Mouse (Mus musculus) left cerebral cortex, postnatal 25 days (tissue): Measurements from ENCODE around the gene Mgat5. TPM values are rescaled to one million over a fixed set of nuclear protein-coding genes. Genes with fewer than 3 reads are reported as not detected.

Experiments
- DNase-seq, 2 experiments: peaks; one replicate each; pipeline ENCODE4 v3.0.0; 2022; ENCODE audit warnings: low spot score in 2 of 2, mixed read lengths in 1 of 2
- intact Hi-C: fragments of 180-260 bp; cut with DNase I; formaldehyde crosslinking; loops from one replicate; pipeline ENCODE4 v1.15.1; 2025
- total RNA-seq, 2 experiments: library from RNA; stranded (reverse); gene quantifications; 2 replicates each; pipeline ENCODE4 v1.2.3; 2021

Mgat5 gene
- total RNA-seq, 2 experiments from 2014 or later = 79.9 to 80.9 TPM

DNA sequence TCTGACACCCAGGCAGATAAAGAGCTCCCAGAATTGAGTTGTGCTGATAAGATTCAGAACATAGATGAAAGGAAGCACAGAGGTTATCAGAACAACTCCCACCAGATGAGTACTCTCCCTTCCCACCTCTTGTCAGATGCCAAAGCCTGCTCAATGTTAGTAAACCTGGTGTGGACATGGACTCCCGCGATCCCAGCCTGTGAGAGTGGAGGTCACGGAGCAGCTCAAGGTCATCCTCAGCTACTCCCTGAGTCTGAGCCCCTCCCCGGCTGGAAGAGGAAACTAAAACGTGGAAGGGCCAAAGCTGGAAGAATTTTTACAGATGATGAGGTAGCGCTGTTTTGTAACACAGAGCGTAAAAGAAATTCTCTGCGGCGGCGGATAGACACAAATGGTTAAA is 116.1 kb downstream of the Mgat5 start:
- intact Hi-C loops = loop anchor here (10.0 kb wide), 1 partner anchor 116 kb away; the partner anchor contains the start of gene Mgat5
- DNase-seq = no peak

DNA sequence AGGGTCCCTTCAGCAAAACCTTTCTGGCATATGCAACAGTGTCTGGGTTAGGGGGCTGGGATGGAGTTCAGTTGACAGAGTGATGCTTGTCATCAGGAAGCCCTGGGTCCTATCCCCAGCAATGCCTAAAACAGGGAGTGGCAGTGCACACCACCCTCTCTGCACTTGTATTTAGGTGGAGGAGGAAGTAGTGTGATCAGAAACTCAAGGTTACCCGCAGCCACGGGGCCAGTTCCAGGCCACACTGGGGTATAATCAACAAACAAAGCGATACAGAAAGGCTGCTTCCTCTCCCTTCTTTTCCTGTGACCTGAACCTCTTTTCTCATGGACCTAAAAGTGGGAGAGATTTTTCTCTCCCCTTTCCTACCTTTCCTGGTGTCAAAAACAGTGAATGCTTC is 116.8 kb downstream of the Mgat5 start:
- intact Hi-C loops = loop anchor here (10.0 kb wide), 1 partner anchor 117 kb away; the partner anchor contains the start of gene Mgat5
- DNase-seq = no peak

DNA sequence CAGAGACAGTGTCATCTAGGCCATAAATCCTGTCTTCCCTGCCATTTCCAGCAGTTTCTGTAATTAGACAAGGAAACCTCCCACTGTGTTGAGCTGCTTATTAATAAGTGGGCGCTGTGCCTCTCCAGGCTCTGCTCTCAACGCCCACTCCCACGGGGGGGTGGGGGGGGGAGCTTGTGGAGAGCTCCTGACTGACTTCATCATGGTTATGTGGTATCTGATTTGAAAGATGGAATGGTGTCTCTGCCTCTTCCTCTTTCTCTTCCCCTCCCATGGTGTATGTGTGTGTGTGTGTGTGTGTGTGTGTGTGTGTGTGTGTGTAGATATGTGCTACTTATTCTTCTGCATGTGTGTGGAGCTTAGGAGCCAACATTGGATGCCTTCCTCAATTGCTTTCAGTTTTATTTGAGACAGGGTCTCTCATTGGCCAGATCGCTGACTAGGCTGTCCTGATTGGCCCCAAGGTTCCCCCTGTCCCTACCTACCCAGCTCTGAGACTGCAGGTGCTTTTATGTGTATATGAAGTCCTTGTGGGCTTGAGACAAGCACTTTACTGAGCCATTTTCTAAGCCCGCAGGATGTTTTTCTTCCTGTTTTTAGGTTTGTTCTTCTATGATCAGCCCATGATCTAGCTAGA is 117.5 kb downstream of the Mgat5 start:
- intact Hi-C loops = loop anchor here (10.0 kb wide), 1 partner anchor 117 kb away; the partner anchor contains the start of gene Mgat5
- no peak for DNase-seq

DNA sequence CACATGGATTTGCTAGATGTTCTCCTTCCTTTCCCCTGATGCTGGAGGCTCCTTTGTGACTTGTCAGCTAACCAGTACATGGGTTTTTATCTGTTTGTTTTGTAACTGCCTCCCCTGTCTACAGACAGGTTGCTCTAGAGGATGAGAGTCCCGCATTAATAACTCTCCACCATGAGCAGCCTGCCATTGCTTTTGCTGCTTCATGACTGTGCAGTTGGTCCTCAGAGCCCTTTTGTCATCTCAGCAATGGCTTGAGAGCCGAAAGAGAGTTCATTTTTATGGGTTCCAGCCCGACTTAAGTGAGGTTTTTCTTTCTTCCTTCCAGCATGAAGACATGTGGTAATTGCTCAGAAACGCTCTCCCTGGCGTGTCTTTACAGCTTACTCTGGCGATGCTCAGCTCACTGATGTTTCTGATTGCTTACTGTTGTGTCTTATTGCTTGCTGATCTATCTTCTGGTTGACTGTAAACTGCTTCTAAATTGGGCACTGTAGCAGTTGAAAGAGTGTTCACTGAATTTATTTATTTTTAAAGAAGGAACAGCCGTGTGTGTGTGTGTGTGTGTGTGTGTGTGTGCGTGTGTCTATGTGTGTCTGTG is 120.9 kb downstream of the Mgat5 start:
- DNase-seq = no peak

DNA sequence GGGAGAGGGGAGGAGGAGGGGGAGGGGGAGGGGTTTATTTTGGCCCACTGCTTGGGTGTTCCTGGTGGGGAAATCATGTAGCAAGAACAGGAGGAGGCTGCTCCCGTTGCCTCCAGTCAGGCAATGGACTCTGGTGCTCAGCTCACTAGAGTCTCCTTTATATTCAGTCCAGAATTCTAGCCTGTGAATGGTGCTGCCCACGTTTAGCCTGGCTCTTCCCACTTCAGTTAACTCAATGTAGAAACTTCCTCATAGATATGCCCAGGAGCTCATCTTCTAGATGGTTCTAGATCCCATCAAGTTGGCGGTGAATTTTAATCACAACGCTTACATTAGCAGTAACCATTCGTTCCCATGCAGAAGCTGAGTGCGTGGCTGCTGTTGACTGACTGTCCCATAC is 123.0 kb downstream of the Mgat5 start:
- intact Hi-C loops = loop anchor here (10.0 kb wide), 1 partner anchor 123 kb away; the partner anchor contains the start of gene Mgat5
- DNase-seq = peak in 1 of 2 experiments; percentile 66

More for the DNA sequence above, 120.9 kb downstream of the Mgat5 start:
- intact Hi-C loops = loop anchor here (10.0 kb wide), 1 partner anchor 121 kb away; the partner anchor contains the start of gene Mgat5

DNA sequence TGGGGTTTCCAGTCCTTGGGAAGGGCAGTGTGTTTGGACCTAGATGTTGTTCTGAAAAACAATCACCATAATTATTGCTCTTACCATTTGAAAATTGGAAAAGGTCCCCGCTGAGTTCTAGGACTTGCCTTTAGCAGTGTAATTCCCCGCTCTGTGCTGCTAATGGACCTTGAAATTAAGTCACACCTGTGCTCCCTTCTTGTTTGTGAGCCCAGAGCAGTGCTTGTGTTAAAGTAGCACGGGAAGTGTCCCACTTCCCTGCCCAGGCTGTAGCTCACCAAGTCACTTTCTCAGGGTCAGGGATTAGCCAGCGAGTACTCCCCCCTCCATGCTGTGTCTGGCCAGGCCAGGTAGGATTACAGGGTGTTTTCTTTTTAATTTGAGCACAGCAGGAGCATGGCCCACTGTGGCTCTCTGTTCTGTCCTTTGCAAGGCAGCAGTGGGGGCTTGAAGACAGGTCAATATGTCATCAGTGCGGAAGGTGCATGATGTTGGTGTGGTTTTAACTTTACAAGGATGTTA is 123.6 kb downstream of the Mgat5 start:
- DNase-seq = no peak
- intact Hi-C loops = loop anchor here (10.0 kb wide), 1 partner anchor 124 kb away; the partner anchor contains the start of gene Mgat5

DNA sequence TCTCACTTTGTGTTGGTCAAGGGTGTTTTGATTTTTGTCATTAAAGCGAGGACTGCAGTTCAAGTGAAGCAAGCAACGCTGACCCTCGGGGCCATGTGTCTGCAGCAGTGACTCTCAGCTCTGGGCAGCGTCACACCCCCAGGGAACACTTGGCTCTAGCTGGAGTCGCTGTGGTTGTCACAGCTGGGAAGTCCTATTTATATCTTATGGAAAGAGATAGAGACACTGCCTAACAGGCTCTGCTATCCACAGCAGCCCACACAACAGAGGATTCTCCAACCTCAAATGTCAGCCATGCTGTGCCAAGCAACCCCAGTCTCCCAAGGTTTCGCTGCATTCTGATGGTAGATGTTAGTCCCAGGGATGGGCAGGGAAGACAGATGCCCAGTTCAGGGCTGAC is 125.0 kb downstream of the Mgat5 start:
- intact Hi-C loops = loop anchor here (10.0 kb wide), 1 partner anchor 125 kb away; the partner anchor contains the start of gene Mgat5
- DNase-seq = peak in 1 of 2 experiments; percentile 74

DNA sequence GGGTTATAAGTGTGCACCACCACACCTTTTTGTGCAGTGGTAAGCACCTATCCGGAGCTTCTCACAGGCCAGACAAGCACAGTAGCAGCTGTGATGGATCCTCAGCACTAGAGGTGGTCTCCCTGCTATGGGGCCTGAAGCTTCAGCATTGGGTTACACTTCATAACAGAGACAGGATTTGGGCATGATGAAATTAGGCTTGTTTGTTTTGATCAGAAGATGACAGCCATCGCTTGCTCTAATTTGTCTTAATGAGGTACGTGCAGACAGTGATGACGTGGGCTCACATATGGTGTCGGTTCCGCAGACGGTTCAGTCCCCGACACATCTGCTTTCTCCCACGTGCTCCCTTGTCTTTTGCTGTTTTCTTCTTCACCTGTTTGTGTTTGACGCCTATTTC is 132.9 kb downstream of the Mgat5 start:
- DNase-seq = no peak
- intact Hi-C loops = no loop called here

DNA sequence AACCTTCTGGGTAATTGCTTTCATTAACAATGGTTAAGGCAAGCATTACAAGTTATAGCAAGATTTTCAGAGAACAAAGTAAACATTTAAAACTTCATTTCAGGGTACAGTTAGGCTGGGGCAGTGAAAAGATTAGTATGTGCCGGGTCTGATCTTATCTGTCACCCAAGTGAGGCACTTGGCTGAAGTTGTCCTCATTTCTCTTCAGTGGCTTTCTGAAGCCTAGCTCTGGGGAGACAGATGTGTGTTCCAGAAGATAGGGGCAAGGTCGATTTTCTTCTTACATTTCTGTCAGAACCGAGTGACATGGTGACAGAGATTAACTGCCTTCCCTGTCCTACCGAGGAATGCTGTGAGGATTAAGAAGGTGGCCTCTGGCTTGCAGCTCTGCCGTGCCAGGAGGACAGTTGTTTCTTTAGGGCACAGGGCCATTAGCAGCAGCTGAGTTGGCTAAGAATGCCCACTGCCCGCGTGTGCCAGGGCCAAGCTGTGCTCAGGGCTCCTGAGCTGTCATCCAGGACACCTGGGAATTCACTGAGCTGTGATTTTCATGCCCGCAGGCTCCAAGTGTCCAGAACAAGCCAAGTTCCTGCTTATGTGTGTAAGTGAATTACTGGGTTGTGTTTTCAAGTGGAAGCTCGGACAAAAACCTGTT is 134.1 kb downstream of the Mgat5 start:
- intact Hi-C loops = no loop called here
- DNase-seq = no peak

DNA sequence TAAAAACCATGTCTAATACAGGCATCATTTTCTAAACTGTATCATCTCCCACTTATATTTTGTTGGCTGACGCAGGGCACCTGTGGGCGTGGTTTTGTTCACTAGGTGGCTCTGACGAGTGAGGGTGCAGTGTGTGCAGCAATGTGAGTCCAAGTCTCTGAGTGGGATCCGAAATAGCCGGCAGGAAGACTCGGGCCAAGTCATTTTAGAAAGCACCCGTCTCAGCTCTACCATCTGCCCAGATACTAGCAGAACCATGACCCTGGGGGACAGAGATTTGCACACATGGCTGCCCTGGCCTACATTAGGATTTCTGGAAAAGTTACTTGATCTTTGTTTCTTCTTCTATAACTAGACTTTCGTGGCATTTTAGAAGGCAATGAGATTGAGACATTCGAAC is 135.5 kb downstream of the Mgat5 start:
- DNase-seq = no peak
- intact Hi-C loops = no loop called here

DNA sequence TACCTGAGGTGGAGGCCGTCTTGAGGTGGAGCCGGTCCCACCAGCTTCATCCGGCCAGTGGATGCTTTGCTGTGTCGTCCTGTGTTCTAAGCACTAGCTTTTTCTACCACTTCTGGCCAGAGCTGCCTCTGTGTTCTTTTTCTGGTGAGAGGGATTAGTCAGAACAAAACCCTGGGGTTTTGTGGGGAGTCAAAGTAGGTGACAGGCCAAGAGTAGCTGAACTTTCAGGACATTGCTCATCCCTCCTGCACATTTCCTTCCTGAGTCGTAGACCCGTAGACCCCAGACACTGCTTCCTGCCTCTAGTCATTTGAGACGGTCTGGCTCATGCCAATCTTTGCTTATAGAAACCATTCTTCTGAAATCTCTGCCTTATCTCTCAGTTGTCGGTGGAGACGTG is 140.1 kb downstream of the Mgat5 start:
- DNase-seq = no peak
- intact Hi-C loops = no loop called here

DNA sequence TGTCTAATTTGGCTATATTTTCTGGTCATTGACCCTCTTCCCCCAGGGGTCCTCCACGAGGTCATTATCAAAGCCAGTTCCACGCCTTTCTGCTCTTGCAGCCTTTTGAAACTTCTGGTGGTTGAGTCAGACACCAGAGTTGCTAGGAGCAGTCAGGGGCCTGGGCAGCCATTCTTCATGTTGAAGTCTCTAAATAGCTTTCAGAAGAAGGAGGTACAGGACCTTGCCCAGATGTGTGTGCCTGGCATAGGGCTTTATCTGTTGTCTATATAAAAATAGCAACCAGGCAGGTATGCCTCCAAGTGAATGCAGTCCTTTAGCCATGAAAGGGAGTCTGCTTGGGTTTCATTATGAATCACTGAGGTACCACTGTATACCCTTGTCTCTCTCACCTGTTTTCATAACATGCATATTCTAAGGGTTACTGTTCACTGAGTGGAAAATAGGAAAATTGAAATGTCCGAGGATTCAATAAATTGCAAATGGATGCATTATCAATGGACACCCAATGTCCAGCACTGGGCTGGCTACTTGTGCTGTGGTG is 141.9 kb downstream of the Mgat5 start:
- intact Hi-C loops = no loop called here

DNA sequence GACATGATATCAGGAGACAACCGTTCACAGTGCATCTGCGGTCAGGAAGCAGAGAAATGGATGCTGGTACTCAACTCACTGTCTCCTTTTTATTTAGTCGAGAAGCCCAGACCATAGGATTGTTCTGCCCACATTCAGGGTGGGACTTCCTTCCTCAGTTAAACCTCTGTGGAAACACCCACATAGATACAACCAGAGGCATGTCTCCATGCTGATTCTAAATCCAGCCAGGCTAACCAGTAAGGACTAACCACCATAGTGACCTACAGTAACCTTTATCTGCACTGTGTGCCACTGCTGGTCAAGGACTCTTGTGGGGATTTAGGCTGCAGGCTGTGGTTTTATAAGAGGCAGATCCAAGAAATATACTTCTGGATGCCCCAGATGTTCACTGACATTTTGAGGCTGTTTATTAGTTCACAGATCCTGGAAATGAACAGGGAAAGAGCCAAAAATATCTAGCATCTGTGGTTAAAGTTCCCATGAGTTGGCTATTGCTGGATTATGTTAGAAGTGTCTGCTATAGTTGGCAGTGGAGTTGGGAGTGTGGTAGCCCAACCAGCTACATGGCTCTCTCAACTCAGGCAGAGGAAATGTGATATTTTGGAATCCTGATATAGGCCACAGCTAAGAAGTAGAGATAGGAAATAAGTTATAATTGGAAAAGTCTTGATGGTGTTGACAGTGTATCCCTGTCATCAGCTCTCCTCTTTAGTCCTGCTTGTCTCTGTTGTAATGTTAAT is 143.2 kb downstream of the Mgat5 start:
- no peak for DNase-seq
- intact Hi-C loops = no loop called here

More for the DNA sequence above, 141.9 kb downstream of the Mgat5 start:
- DNase-seq = no peak

DNA sequence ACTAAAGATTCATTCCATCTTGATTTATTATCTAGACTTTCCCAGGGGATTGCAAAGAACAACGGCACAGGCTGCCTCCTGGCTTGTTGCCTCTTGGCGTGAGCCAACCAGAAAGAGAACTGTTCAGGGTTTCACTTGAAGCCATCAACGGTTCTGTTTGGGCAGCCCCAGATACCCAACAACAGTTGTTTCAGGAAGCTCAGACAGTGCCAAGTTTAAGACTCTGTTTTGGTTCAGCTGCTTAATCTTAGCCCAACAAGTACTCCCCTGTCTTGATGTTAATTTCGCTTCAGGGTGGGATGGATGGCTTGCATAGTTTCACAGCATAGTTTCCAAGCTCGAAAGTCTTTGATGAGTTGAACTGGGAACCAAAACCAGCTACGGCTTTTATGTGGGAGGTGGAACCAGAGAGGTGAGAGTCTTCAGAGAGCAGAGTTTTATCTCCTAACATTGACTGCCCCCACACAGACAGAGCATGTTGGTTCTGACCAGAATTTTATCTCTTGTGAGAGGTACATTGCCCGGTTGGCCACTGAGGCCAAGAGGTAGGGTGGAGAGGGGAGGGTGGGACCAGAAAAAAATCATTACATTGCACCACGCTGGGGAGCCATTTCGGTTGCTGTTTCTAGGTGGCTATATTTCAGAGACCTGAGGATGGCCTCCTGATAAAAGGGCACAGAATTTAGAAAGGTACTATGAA is 144.0 kb downstream of the Mgat5 start:
- DNase-seq = peak in 1 of 2 experiments; percentile 56
- intact Hi-C loops = no loop called here

DNA sequence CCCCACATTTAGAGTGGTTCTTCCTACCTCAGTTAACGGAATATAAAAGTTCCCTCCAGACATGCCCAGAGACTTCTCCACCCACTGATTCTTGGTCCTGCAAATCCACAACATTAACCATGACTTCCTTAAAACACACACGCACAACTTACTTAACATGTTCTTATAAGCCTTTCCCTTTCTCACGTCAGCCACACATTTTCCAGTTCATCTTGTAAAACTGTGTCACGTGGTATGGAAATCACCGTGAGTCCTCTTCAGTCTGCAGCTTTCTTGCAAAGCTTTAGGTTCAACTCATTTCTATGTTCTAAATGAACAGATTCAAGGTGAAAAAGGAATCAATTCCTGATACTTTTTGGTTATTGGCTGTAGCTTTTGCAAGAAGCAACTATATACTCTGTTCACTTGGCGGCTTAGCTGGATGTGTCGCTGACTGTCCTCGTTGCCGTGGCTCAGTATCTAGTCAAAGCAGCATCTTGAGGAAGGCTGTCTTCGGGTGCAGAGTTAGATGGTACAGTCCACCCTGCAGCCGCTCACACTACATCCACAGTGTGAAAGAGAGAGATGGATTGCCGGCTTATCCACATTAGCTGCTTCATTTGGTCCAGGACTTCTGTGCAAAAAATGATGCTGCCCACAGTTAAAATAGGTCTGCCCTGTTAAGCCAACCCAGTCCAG is 146.7 kb downstream of the Mgat5 start:
- intact Hi-C loops = no loop called here
- DNase-seq = peak in 1 of 2 experiments; percentile 54

DNA sequence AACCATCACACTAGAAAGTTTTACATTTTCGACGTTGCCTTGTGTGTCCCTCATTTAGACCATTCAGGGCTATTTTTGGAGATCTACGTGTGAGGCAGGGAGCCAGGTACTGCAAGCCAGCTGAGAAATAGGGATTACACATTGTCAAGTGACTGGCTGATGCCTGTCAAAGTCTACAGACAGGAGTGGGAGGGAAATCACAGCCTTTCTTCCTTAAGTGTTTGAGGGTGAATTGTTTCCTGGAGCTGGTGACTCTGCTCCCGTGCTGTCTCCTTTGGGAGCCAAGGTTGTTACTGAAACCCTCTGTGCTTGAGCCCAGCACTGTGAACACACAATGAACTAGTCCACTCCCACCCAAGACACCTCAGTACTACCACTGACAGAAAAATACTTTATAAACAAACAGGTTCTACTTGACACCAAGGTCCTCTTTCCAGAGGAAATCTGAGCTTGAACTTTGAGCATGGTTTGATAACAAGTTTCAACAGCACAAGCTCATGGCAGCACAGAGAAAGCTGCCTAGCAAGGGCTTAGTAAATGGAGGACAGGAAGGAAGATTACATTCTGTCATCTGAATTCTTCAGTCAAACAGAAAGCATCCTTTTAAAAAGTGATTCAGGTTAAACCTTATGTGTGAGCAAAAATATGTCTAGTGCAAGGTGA is 147.4 kb downstream of the Mgat5 start:
- intact Hi-C loops = no loop called here
- no peak for DNase-seq

DNA sequence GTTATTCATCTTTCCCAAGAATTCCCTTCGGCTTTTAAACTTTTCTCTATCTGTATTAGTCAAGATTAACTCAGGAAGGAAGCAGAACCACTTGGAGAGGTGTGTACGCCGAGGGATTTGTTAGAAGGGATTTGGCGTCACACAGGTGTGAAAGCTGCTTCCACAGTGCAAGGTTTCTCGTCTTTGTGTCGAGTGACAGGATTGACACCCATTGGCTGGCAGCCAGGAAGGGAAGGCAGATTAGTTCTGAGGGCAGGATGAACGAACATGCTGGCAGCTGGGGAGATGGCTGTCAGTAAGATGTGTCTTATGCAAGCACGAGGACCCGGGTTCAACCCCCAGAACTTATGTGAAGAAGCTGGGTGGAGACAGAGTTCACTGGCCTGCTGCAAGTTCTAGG is 148.6 kb downstream of the Mgat5 start:
- intact Hi-C loops = no loop called here
- DNase-seq = no peak

DNA sequence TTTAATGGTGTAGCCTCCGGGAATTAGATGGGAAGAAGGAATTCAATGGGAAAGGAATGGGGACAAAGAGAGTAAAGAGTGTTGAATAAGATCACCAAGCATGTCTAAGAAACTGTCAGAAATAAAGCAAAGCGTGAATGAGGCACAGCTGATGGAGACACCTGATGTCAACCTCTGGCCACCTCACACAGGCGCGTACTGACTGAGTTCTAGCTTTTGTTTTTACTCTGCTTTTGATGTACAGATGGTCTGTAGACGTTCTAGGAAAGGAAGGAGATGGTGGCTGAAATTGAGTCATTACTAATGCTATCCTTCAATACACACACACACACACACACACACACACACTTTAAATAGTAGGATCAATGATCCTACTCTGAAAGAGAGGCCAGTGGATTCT is 149.3 kb downstream of the Mgat5 start:
- DNase-seq = no peak
- intact Hi-C loops = no loop called here
